Mouse (Mus musculus) hindbrain, embryonic 11.5 days (tissue): ENCODE results near the gene Gjb3. TPM values are rescaled to one million over a fixed set of nuclear protein-coding genes. Genes with fewer than 3 reads are reported as not detected.

ENCODE experiments used
- ATAC-seq: fragments of 200-750 bp; cut with Nextera tagmentation; 2 replicates; pipeline ENCODE4 v1.8.0; 2017; ENCODE audit warnings: mild to moderate bottlenecking, moderate TSS enrichment, moderate library complexity; ENCODE audit not compliant: low FRiP score
- DNase-seq: peaks from one replicate; pipeline ENCODE4 v3.0.0-alpha.2; 2015; ENCODE audit warnings: low spot score
- H3K27ac ChIP-seq: fragments of 300-500 bp; sonication (generic); 2 replicates; pipeline ENCODE4 v1.5.1; 2014; ENCODE audit warnings: mild to moderate bottlenecking, low read depth, low read length
- H3K27me3 ChIP-seq: fragments of 300-500 bp; sonication (generic); 2 replicates; pipeline ENCODE4 v1.6.1; 2014; ENCODE audit warnings: mild to moderate bottlenecking, low read length, moderate library complexity, mixed read lengths; ENCODE audit not compliant: control insufficient read depth, insufficient read depth
- H3K36me3 ChIP-seq: fragments of 300-500 bp; sonication (generic); 2 replicates; pipeline ENCODE4 v1.6.1; 2014; ENCODE audit warnings: mild to moderate bottlenecking, low read length, moderate library complexity, mixed read lengths; ENCODE audit not compliant: control insufficient read depth, insufficient read depth
- H3K4me1 ChIP-seq: fragments of 300-500 bp; sonication (generic); replicated peaks from 2 replicates; pipeline ENCODE4 v1.6.1; 2014; ENCODE audit warnings: low read length, mixed read lengths; ENCODE audit not compliant: control insufficient read depth, insufficient read depth
- H3K4me2 ChIP-seq: fragments of 300-500 bp; sonication (generic); replicated peaks from 2 replicates; pipeline ENCODE4 v1.6.1; 2014; ENCODE audit warnings: mild to moderate bottlenecking, low read depth, low read length
- H3K4me3 ChIP-seq: fragments of 300-500 bp; sonication (generic); 2 replicates; pipeline ENCODE4 v1.5.1; 2014; ENCODE audit warnings: low read depth, low read length
- H3K9ac ChIP-seq: fragments of 300-500 bp; sonication (generic); 2 replicates; pipeline ENCODE4 v1.6.1; 2014; ENCODE audit warnings: low read depth, low read length
- H3K9me3 ChIP-seq: fragments of 300-500 bp; sonication (generic); 2 replicates; pipeline ENCODE4 v1.6.1; 2016; ENCODE audit warnings: low read length; ENCODE audit not compliant: control insufficient read depth
- WGBS: fragments of 180-500 bp; shearing (Covaris S2); extraction: QIAGEN DNeasy Blood & Tissue Kit; methylation state at CpG from one replicate; pipeline ENCODE4 v1.1.7; 2014; 5-methylcytosine and 5-hydroxymethylcytosine counted together
- polyA plus RNA-seq: library from polyadenylated mRNA; unstranded; fragments of >200 nt; fragmentation: Nextera tagmentation; extraction: Ambion mirVana; gene quantifications from 2 replicates; pipeline ENCODE4 v1.2.1, GENCODE M21; 2014

Gene Gjb3
- polyA plus RNA-seq, 1 experiment from 2014 or later = 1.7 TPM

DNA sequence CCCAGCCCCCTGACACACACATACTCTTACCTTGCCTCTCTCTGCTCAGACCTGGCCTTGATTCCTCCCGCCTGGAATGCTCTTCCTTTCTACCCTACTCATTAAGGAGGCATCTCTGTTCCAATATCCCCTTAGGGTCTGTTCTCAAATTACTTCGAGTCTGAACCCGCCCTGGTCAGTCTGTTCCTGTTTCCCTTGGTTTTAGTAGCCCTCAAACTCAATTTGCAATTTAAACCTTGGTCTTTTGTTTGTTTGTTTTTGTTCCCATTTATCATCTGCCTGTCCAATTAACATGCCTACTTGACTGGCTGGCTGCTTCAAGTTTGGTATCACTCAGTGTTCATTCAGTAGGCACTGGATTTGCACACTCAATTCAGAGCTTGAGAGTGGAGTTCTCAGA lies 1.6 kb downstream of the Gjb3 start:
- Histone ChIP-seq H3K27me3 (peaks cover 23% of the 10 kb centered on the region), H3K4me2 (no peak overlapping the region), H3K4me1 (peaks cover 11% of the 10 kb centered on the region; the same call in 1 of the 2 replicates), H3K36me3 (no peaks in the 10 kb centered on the region), H3K9me3 (no peaks in the 10 kb centered on the region), H3K4me3 (no peak overlapping the region), H3K9ac (no peak overlapping the region), H3K27ac (no peak overlapping the region)
- WGBS = 16% methylated on average over 3 of the region's 3 CpGs
- ATAC-seq (no peak), DNase-seq (peak; percentile 39)

DNA sequence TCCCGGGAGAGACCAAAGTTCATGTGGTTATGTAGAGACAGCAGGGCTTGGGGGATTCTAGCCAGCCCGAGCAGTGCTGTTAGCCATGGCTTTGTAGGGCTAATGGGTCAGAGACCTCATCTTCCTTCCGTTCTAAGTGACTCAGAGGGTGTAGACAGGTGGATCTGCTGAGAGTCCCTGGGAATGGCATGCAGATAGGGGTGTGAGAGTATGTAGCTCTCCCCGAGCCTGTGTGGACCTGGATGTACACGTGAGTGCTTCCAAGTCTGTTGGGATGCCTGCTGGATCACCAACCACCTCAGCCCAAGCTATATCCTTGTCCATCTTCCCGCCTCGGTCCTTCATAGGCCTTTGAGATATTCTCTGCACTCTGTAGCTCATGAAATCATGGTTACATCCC lies 2.3 kb downstream of the Gjb3 start:
- 74% methylated on average over 7 of the region's 7 CpGs for WGBS
- H3K27me3 ChIP-seq = peaks cover 23% of the 10 kb centered on the region

DNA sequence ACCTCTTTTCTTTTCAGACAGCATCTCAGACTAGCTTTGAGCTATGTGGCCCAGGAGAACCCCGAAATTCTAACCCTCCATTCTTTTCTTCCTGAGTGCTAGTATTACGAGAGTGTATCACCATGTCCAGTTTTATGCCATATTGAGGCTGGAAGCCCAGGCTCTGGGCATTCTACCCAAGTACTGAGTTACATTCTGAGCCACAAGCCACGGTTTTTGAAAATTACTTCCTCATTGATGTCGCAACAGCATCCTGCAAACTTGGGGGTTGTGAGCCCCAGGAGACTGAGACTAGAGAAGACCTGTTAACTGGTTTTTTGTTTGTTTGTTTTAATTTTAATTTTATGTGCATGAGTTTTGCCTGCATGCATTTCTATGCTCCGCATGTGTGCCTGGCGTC lies 2.9 kb downstream of the Gjb3 start:
- ATAC-seq = no peak

More for the DNA sequence above, 2.3 kb downstream of the Gjb3 start:
- H3K9ac ChIP-seq = no peak overlapping the region
- ATAC-seq (no peak), DNase-seq (no peak)
- H3K4me1 ChIP-seq = peaks cover 11% of the 10 kb centered on the region; the same call in 1 of the 2 replicates
- H3K27ac ChIP-seq = no peak overlapping the region
- no peak overlapping the region for H3K4me3 ChIP-seq
- no peaks in the 10 kb centered on the region for H3K36me3 ChIP-seq
- H3K4me2 ChIP-seq = no peak overlapping the region
- H3K9me3 ChIP-seq = no peaks in the 10 kb centered on the region

DNA sequence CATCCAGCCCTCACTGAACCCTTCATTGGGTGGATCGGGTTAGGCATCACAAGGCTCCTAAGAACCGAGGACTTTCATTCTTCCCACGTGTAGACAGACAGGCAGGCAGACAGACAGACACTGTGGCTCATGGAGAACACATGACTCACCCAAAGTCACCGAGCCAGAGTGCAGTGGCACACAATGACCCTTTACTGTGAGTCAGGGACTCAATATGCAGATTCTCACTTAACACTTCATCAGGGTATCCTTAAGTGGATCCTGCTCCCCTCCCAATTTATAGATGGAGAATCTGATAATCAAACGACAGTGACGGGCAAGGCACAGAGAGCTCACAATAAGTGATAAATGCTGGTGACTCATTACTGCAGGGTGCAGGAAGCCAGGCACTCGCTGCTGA lies 3.4 kb downstream of the Gjb3 start:
- no peak overlapping the region for H3K4me2 ChIP-seq
- H3K36me3 ChIP-seq = no peaks in the 10 kb centered on the region
- no peaks in the 10 kb centered on the region for H3K9me3 ChIP-seq
- H3K4me1 ChIP-seq = peaks cover 9% of the 10 kb centered on the region; the same call in 1 of the 2 replicates
- 68% methylated on average over 7 of the region's 7 CpGs for WGBS
- peaks cover 21% of the 10 kb centered on the region for H3K27me3 ChIP-seq
- no peak overlapping the region for H3K4me3 ChIP-seq
- no peak overlapping the region for H3K27ac ChIP-seq
- H3K9ac ChIP-seq = no peak overlapping the region
- DNase-seq (no peak), ATAC-seq (no peak)

More for the DNA sequence above, 2.9 kb downstream of the Gjb3 start:
- 82% methylated on average over 6 of the region's 6 CpGs for WGBS
- Histone ChIP-seq H3K36me3 (no peaks in the 10 kb centered on the region), H3K9ac (no peak overlapping the region), H3K4me1 (peaks cover 9% of the 10 kb centered on the region; the same call in 1 of the 2 replicates), H3K9me3 (no peaks in the 10 kb centered on the region), H3K27ac (no peak overlapping the region), H3K4me3 (no peak overlapping the region), H3K4me2 (no peak overlapping the region), H3K27me3 (peaks cover 21% of the 10 kb centered on the region)
- DNase-seq = no peak

DNA sequence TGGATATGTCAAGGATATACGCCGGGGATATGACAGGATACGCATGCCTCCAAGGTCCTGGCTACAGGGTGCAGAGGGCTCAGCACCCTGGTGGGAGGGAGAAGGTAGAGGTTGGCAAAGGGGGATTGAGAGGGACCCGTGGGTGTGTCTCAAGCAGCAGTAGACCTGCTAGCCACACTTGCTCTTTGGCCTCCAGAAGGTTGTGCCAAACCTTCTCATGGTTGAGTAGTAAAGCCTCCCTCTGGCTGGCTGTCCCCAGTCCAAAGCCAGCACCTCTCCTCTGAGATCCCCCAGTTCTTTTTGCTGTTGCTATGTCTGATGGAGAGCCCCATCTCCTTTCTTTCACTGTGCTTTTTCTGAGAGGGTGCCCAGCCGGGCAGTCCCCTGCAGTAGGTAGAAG lies 5.4 kb downstream of the Gjb3 start:
- Histone ChIP-seq H3K4me3 (no peak overlapping the region), H3K36me3 (no peaks in the 10 kb centered on the region), H3K27me3 (peaks cover 10% of the 10 kb centered on the region), H3K4me1 (peaks cover 7% of the 10 kb centered on the region; the same call in 1 of the 2 replicates), H3K27ac (no peak overlapping the region), H3K9ac (no peak overlapping the region), H3K4me2 (no peak overlapping the region), H3K9me3 (no peaks in the 10 kb centered on the region)
- ATAC-seq = no peak
- 90% methylated on average over 5 of the region's 5 CpGs for WGBS
- no peak for DNase-seq

DNA sequence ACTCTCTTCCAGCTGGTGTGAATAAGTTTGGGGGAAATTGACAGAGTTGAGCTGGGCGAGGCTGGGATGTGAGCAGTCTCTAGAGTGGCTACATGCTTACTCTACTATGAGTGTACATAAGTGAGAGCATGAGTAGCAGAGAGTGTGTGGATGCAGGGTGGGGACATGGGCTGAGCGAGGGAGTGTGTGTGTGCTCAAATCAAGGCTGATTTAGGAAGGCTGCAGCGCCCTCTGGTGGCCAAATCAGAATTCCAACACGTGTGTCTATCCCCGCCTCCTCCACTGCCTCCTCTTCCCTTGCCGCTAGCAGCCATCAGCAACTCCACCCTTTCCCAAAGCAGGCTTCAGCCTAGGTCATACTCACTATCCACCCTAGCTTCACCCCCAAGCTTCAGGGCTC lies 5.9 kb downstream of the Gjb3 start:
- DNase-seq = peak; percentile 94
- WGBS = 9% methylated on average over 6 of the region's 6 CpGs
- Histone ChIP-seq H3K4me3 (no peak overlapping the region), H3K9ac (no peak overlapping the region), H3K27me3 (peaks cover 5% of the 10 kb centered on the region), H3K4me2 (no peak overlapping the region), H3K4me1 (peaks cover 4% of the 10 kb centered on the region; the same call in 1 of the 2 replicates), H3K36me3 (no peaks in the 10 kb centered on the region), H3K9me3 (no peaks in the 10 kb centered on the region), H3K27ac (no peak overlapping the region)
- ATAC-seq = 0 out of 2 replicates have a peak, but pooled peaks have one; percentile 17

DNA sequence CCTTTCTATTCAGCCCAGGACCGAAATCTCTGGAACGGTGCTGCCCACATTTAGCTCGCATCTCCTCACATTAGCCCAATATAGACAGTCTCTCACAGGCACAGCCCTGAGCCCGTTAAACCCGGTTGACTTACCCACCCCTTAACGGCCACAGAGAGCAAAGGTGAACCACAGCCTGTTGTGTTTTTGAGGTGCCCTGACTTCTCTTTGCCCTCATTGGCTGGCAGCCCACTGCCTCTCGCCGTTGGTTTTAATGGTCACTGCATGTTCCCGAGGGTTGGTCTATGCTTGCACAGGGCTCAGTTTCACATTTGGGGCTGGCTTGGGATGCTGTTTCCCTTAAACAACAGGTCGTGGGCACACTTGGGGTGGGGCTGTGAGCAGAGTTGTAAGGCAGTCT lies 6.3 kb downstream of the Gjb3 start:
- ATAC-seq = no peak
- Histone ChIP-seq H3K36me3 (no peaks in the 10 kb centered on the region), H3K9me3 (no peaks in the 10 kb centered on the region), H3K4me1 (no peaks in the 10 kb centered on the region), H3K4me2 (no peak overlapping the region), H3K27ac (no peak overlapping the region), H3K9ac (no peak overlapping the region), H3K27me3 (peaks cover under 1% of the 10 kb centered on the region), H3K4me3 (no peak overlapping the region)
- WGBS = 77% methylated on average over 10 of the region's 10 CpGs
- DNase-seq = no peak

DNA sequence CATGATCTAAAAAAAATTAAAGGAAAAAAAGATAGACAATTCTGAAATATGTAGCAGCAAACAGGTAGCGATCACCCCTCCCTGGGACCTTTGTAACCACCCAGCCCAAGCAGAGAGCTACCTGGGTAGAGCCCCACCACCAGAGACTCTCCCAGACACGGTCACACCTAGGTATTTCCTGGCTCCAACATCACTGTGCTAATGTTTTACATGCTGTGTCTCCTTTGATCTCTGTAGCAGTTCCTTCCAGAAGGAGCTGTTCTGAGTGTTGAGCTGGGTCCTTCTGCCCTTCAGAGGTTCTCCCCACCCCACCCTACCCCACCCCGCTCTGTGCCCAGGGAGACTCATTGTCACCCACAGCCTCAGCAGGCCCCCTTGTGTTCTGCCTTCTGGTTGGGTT lies 7.0 kb downstream of the Gjb3 start:
- Histone ChIP-seq H3K36me3 (no peaks in the 10 kb centered on the region), H3K4me2 (no peak overlapping the region), H3K27ac (no peak overlapping the region), H3K27me3 (no peaks in the 10 kb centered on the region), H3K9me3 (no peaks in the 10 kb centered on the region), H3K4me1 (no peaks in the 10 kb centered on the region), H3K9ac (no peak overlapping the region), H3K4me3 (no peak overlapping the region)
- no peak for ATAC-seq
- WGBS = 92% methylated on average over 3 of the region's 3 CpGs
- DNase-seq = no peak

DNA sequence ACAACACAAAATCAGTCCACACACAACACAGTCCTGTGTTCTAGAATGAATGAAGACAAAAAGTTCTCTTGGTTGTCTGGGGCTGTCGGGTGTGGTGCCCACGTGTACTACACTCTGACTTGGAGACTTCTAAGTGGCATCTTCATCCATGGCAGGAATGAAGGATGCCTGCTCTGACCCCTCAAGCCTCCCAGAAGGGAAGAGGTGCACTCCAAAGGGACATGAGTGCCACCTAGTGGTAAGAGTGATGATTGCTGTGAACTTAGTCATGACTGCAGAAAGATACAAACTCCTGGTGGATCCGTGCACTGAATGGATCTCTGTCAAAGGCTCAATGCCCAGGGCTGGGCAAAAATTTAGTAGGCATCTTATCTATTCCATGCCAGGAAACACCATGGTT lies 11.0 kb downstream of the Gjb3 start:
- DNase-seq = peak; percentile 89
- H3K9ac ChIP-seq = no peak overlapping the region
- H3K4me3 ChIP-seq = no peak overlapping the region
- H3K4me1 ChIP-seq = no peaks in the 10 kb centered on the region
- 4% methylated on average over 3 of the region's 3 CpGs for WGBS
- H3K36me3 ChIP-seq = no peaks in the 10 kb centered on the region
- 0 out of 2 replicates have a peak, but pooled peaks cover 2% of the 10 kb centered on the region for H3K27me3 ChIP-seq
- no peak overlapping the region for H3K4me2 ChIP-seq
- no peak overlapping the region for H3K27ac ChIP-seq
- H3K9me3 ChIP-seq = no peaks in the 10 kb centered on the region
- ATAC-seq = no peak
